Comparison of ENCODE assay signal across 17 mouse cellular contexts in the genomic region with DNA sequence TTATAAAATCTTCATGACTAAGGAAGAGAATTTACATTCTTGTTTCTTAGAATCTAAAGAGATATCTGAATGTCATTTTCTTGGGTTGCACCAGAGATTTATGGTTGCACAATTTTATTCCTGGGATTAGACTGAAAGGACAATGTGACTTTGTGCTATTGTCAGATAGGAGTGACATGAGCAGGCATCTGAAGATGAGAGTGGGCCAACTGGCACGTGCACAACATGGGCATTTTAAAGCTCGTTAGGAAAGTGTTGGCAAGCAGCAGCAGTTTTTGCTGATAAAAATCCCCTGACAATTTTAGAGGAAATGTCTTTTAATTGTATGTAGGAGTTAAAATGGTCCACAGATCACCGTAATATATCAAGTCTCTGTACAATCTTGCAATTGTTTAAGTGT.
"Had no signal": no experiment of that assay in that cellular context is flagged by ENCODE, and none has a peak within 500 bp of the region (broad histone marks: within the 10 kb centered on the region; RNA-seq: fewer than 3 reads in every experiment).

No protein-coding gene starts in this region.

- H3K27me3 ChIP-seq: kidney, embryonic 15.5 days; limb, embryonic 12.5 days; liver, embryonic 13.5 days; lung, embryonic 15.5 days; megakaryocyte, embryonic 14.5 days; midbrain, embryonic 12.5 days; neural tube, embryonic 12.5 days; stomach, embryonic 15.5 days had no signal

- H3K4me1 ChIP-seq: kidney, embryonic 15.5 days; limb, embryonic 12.5 days; liver, embryonic 13.5 days; lung, embryonic 15.5 days; megakaryocyte, embryonic 14.5 days; midbrain, embryonic 12.5 days; neural tube, embryonic 12.5 days; stomach, embryonic 15.5 days had no signal

- H3K9ac ChIP-seq: kidney, embryonic 15.5 days; limb, embryonic 12.5 days; liver, embryonic 13.5 days; liver, postnatal 0 days; lung, embryonic 15.5 days; midbrain, embryonic 12.5 days; neural tube, embryonic 12.5 days; stomach, embryonic 15.5 days had no signal

- H3K27ac ChIP-seq: kidney, embryonic 15.5 days; left cerebral cortex, adult 2 months; limb, embryonic 12.5 days; liver, embryonic 13.5 days; lung, embryonic 15.5 days; macrophage; midbrain, embryonic 12.5 days; neural tube, embryonic 12.5 days; stomach, embryonic 15.5 days had no signal

- H3K4me2 ChIP-seq: kidney, embryonic 15.5 days; limb, embryonic 12.5 days; liver, embryonic 13.5 days; lung, embryonic 15.5 days; midbrain, embryonic 12.5 days; neural tube, embryonic 12.5 days; stomach, embryonic 15.5 days had no signal

- ATAC-seq: liver, postnatal 0 days had no signal

- H3K9me3 ChIP-seq: kidney, embryonic 15.5 days; limb, embryonic 12.5 days; liver, embryonic 13.5 days; lung, embryonic 15.5 days; midbrain, embryonic 12.5 days; neural tube, embryonic 12.5 days; stomach, embryonic 15.5 days had no signal

- H3K36me3 ChIP-seq: kidney, embryonic 15.5 days; limb, embryonic 12.5 days; liver, embryonic 13.5 days; lung, embryonic 15.5 days; midbrain, embryonic 12.5 days; neural tube, embryonic 12.5 days; stomach, embryonic 15.5 days had no signal

- DNase-seq: kidney, postnatal 14 days; liver; liver, embryonic 13.5 days; liver, postnatal 0 days; lung, postnatal 14 days; right cerebral cortex, postnatal 14 days; thymus, adult 2 months; thymus, postnatal 25 days had no signal

- H3K4me3 ChIP-seq: kidney, embryonic 15.5 days; left cerebral cortex, adult 2 months; limb, embryonic 12.5 days; liver, embryonic 13.5 days; lung, embryonic 15.5 days; megakaryocyte, embryonic 14.5 days; midbrain, embryonic 12.5 days; neural tube, embryonic 12.5 days; stomach, embryonic 15.5 days had no signal
